Mouse (Mus musculus): ENCODE measurements at regions not wholly inside any gene's neighbourhood (a gene's known extent, or its start where the extent isn't known, plus 50 kb on each side); places are given as distances from the start of the nearest gene placed in this dataset.
A peak's percentile ranks its signal among the peaks of the same experiment; 100 is the strongest.
"Not testable (repeated sequence)": the region's sequence is repeated elsewhere in the genome, so short reads cannot be mapped to it uniquely, and the experiment has no call there.

- no peak for DNase-seq
Observed at GRCm38 (mm10) chr5:59831836-59832235, 1976.8 kb upstream of the G6pd2 start.

- no peak for DNase-seq
Observed at GRCm38 (mm10) chr5:59845745-59846144, 1962.9 kb upstream of the G6pd2 start.

- DNase-seq: no peak
Observed at GRCm38 (mm10) chr5:59847643-59848042, 1961.0 kb upstream of the G6pd2 start.

GRCm38 (mm10) chr5:59893952-59894724 is 1914.5 kb upstream of the G6pd2 start:
- no peak for DNase-seq

GRCm38 (mm10) chr5:59921910-59922309 is 1886.7 kb upstream of the G6pd2 start:
- DNase-seq: no peak

- DNase-seq: no peak
Observed at GRCm38 (mm10) chr5:59940861-59941260, 1867.8 kb upstream of the G6pd2 start.

GRCm38 (mm10) chr5:59945761-59946160 is 1862.9 kb upstream of the G6pd2 start:
- no peak for DNase-seq

- DNase-seq: no peak
Observed at GRCm38 (mm10) chr5:59947831-59948568, 1860.6 kb upstream of the G6pd2 start.

- DNase-seq: not testable (repeated sequence)
Observed at GRCm38 (mm10) chr5:59956240-59956639, 1852.4 kb upstream of the G6pd2 start.

- peak; percentile 36 for DNase-seq
Observed at GRCm38 (mm10) chr5:59996698-59997097, 1811.9 kb upstream of the G6pd2 start.

GRCm38 (mm10) chr5:60042603-60043175 is 1765.9 kb upstream of the G6pd2 start:
- DNase-seq: not testable (repeated sequence)

- no peak for DNase-seq
Observed at GRCm38 (mm10) chr5:60049053-60049452, 1759.6 kb upstream of the G6pd2 start.

GRCm38 (mm10) chr5:60061178-60061577 is 1747.4 kb upstream of the G6pd2 start:
- no peak for DNase-seq

Measured in right cerebral cortex, postnatal 25 days (tissue).